Mouse (Mus musculus) layer of hippocampus, postnatal 10 days (tissue): Measurements from ENCODE around the gene Ccdc175. TPM values are rescaled to one million over a fixed set of nuclear protein-coding genes. Genes with fewer than 3 reads are reported as not detected.

ENCODE experiments used
- DNase-seq, 2 experiments: peaks; one replicate each; pipeline ENCODE4 v3.0.0; 2021; ENCODE audit warnings: low spot score in 2 of 2
- total RNA-seq, 2 experiments: library from RNA; stranded (reverse); gene quantifications; 2 replicates each; pipeline ENCODE4 v1.2.3; 2021

Ccdc175 gene
- total RNA-seq, 2 experiments from 2014 or later, result not detected

GRCm38 (mm10) chr12:72104027-72104426 is 80.8 kb downstream of the Ccdc175 start:
- DNase-seq, result no peak

GRCm38 (mm10) chr12:72102776-72103175 is 82.1 kb downstream of the Ccdc175 start:
- no peak for DNase-seq

GRCm38 (mm10) chr12:72096966-72097365 is 87.9 kb downstream of the Ccdc175 start:
- no peak for DNase-seq

- no peak for DNase-seq
Observed at GRCm38 (mm10) chr12:72089802-72090201, 95.0 kb downstream of the Ccdc175 start.

GRCm38 (mm10) chr12:72086166-72086825 is 98.5 kb downstream of the Ccdc175 start:
- DNase-seq, result no peak

GRCm38 (mm10) chr12:72085329-72086165 is 99.3 kb downstream of the Ccdc175 start, which contains the start of the genes L3hypdh and Jkamp:
L3hypdh (minus strand) TSS chr12:72085439.
Jkamp (plus strand) TSS chr12:72085589.
- peak; percentile 99 for DNase-seq

GRCm38 (mm10) chr12:72085024-72085328 is 99.9 kb downstream of the Ccdc175 start:
- DNase-seq, result no peak

- peak in 1 of 2 experiments; percentile 55 for DNase-seq
Observed at GRCm38 (mm10) chr12:72084261-72085023, 100.4 kb downstream of the Ccdc175 start.

- DNase-seq, result no peak
Observed at GRCm38 (mm10) chr12:72083265-72083664, 101.6 kb downstream of the Ccdc175 start.

- peak in 1 of 2 experiments; percentile 18 for DNase-seq
Observed at GRCm38 (mm10) chr12:72082370-72082769, 102.5 kb downstream of the Ccdc175 start.

GRCm38 (mm10) chr12:72081961-72082360 is 102.9 kb downstream of the Ccdc175 start:
- DNase-seq, result no peak

GRCm38 (mm10) chr12:72078248-72078647 is 106.6 kb downstream of the Ccdc175 start:
- no peak for DNase-seq

- peak; percentile 86 to 94 for DNase-seq
Observed at GRCm38 (mm10) chr12:72070327-72071269, 114.2 kb downstream of the Ccdc175 start, which contains the start of gene Gpr135. Gpr135 (minus strand) TSS chr12:72071125.

GRCm38 (mm10) chr12:72069626-72070326 is 115.1 kb downstream of the Ccdc175 start:
- DNase-seq, result peak in 1 of 2 experiments; percentile 16

- DNase-seq, result no peak
Observed at GRCm38 (mm10) chr12:72057780-72058179, 127.0 kb downstream of the Ccdc175 start.

- DNase-seq, result no peak
Observed at GRCm38 (mm10) chr12:72053851-72054250, 131.0 kb downstream of the Ccdc175 start.

GRCm38 (mm10) chr12:72053303-72053702 is 131.5 kb downstream of the Ccdc175 start:
- no peak for DNase-seq

GRCm38 (mm10) chr12:72052571-72052970 is 132.3 kb downstream of the Ccdc175 start:
- DNase-seq, result no peak
